Mouse (Mus musculus) fibroblast of lung, adult 2 months (primary cell): Measurements from ENCODE around the gene Rcsd1.

Experiments used
- DNase-seq: peaks from one replicate; pipeline ENCODE4 v3.0.0-alpha.2; 2011; ENCODE audit warnings: low read depth

Rcsd1 gene

DNA sequence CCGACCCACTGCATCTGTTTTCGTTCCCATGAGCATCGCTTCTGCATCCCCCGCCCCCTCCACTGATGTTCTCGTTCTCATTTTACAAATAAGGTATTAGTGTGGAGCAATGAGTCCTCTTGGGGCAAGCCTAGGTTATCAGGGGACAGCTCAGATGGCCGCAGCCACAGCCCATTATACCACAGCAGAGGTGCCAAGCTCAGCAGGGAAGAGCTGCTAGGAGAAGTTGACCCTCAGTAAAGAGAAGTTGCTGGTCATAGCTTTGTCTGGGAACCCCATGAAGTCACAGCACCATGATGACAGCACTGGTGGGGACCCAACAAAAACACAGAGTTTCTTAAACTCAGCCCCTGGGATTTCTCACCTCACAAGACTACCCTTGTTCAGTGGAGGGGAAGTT, 47.8 kb downstream of the Rcsd1 start:
- no peak for DNase-seq

DNA sequence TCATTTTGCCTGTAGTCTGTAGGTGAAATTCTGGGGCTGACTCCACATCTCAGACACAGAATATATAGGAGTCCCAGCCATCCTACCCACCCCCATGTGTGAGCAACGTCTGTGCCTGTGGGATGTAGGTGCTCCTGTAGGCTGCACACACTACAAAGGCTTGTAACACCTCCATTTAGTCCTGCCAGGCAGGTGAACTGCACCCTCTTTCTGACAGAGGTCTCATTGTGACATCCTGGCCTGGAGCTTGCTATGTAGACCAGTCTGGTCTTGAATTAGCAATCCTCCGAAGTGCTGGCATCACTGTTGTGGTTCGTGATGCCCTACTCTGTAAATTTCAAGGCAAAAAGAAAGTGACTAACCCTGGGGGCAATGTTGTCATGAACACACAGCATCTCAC, 48.4 kb downstream of the Rcsd1 start:
- DNase-seq: no peak

DNA sequence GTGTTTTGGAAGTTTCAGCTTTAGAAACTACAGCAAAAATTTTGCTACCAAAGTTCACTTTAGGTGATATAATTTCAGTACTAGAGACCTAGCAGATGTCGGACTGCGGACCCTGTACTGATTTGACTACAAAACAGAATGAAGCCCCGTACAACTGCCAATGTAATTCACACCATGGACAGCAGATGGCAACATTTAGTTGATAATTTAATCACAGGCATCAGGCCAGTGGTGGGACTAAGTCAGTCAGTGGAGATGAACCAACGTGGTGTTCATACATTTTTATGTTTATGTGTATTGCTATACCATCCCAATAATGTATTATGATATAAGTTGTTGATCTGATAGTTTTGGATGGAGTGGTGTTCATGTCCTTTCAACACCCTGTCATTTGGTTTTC, 48.8 kb downstream of the Rcsd1 start:
- no peak for DNase-seq

DNA sequence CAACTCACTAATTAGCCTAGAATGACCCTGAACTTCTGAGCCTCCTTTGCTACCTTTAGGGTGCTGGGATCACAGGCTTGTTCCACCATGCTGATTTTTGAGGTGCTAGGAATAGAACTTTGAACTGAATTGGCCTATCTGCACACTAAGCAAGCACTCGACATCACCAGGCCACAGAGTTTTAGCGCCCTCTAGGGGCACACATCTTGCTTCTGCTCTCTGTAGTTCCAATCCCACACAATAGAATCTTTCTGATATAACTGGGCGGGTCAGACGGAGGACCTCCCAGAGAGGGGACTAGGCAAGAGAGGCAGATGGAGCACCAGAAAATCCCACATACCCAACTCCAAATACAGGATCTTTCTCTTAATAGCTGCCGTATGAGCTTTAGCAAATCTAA, 51.0 kb downstream of the Rcsd1 start:
- peak; percentile 37 for DNase-seq

DNA sequence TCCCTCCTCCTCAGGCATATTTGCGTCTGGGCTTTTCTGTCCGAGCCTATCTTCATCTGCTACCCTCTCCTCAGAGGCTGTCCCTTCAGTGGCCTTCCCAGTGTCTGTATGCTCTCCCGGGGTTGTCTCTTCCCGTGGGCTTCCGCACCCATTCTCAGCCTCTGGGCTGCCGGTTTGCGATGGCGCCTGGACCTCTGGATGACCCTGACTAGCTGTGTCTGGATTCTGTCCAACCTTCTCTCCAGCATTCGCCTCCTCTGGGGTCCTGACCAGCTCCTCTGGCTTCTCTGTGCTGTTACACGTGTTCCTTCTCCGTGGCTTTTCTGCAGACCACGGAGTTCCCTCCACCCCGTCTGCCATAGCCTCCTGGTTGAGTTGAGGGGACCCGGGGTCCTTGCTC, 54.1 kb downstream of the Rcsd1 start:
- DNase-seq: no peak

DNA sequence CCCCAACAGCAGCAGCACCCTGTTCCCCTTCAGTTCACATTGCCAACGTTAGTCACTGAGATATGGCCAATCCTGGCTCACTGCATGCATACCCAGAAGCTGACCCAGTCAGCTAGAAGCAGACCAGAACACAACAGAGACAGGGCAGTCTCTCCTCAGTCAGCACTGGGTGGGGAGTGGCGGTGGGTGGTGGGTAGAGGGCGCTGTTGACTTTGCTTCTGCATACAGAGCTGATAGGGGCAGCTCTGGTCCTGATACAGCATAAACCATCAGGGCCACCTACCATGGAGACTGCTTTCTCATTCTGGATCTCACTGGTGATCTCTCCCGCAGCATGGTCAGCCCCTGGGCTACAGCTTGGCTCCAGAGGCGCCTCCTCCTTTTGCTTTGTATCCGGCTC, 54.5 kb downstream of the Rcsd1 start:
- no peak for DNase-seq

DNA sequence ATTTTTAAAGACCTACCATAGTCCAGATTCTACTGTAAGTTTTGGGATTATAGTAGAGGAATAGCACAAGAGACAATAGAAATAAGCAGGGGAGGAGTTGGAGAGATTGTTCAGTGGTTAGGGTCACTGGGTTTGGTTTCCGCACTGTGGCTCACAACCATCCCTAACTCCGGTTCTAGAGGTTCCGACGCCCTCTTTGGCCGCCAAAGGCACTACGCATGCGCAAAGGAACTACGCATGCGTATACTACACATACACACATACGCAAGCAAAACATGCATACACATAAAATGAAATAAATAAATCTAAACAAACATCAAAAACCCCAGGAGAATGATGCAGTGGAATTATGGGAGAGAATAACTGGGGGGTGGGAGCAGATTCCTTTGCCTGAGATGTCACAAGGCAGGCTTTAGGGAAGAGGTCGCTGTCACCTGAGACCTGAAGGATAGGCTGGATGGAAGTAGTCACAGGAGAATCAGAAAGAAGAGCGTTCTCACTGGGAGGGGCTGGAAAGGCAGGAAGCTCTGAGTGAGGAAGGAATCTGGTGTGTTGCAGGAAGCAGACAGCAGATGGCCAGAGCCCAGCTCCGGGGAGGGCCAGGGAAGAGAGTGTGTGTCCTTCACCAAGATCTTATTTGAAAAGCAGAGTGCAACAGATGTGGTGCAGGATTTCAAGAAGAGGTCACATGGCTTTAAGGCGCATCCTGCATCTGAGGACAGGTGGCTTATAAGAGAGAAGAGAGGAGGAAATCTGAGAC, 56.3 kb downstream of the Rcsd1 start:
- DNase-seq: no peak

DNA sequence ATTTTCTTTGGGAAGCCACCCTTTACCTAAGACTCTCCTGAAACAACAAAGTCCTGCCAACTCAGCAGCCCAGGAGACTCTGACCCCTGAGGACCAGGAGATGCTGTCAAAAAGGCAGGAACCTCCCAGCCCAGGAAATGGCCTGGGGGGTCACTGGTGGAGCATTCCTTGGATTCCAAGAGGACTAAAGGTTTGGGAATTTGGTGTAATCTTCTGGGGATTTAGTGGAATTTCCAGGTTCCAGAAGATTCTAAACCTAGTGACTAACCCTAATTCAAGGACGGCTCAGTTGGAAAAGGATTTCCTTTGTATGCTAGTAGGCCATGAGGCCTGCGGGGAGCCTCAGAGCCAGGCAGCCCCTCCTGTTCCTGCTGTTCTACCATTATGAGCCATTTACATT, 57.0 kb downstream of the Rcsd1 start:
- DNase-seq: no peak

DNA sequence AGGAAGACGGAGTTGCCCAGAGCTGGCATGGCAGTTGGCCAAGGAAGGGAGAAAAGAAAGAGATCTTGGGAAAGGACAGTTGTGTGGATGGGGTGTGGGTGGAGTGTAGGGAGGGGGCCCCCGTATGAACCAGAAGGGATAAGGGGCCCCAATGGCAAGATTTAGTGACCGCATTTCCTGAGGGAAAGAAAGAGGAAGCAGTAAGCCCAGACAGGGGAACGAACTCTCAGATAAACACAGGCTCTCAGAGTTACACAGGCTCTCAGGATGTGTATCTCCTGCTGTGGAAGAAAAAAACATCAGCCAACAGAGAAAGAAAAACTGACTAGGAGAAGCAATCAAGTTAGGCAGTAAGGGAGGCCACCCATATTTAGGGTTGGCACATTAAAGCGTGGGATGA, 58.4 kb downstream of the Rcsd1 start:
- DNase-seq: no peak

DNA sequence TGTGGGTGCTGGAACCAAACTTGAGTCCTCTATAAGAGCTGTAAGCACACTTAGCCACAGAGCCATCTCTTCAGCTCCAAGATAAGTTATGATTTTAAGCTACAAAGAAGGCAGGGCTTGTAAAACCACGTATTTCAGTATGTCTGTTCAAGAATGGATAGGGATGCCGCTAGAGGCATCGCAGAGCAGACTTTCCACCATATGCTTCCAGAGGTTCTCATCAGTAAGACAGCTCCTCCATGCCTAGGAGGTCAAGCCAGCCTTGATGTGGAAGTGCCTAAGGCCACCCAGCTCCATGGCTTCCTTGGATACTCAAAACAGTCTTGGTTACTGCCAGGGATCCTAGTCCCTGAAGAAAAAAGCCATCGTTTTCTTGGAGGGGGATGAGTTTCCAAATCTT, 64.5 kb downstream of the Rcsd1 start:
- DNase-seq: no peak

DNA sequence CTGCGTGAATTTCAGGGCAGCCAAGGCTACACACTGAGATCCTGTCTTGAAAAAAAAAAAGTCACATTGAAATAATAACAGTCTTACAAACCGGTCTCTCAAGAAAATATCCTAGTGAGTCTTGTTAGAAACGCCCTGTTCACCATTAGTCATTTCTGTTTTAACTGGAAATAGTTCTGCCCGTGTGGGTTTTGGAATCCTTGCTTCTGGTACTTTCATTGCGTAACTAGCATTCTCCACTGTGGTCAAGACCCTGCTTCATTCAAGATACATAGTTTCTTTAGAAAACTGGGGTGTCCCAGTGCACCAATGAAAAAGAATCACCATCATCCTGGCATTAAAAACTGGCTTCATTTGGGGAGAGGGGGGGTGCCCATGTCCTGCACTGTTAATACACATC, 65.8 kb downstream of the Rcsd1 start:
- DNase-seq: peak; percentile 77

DNA sequence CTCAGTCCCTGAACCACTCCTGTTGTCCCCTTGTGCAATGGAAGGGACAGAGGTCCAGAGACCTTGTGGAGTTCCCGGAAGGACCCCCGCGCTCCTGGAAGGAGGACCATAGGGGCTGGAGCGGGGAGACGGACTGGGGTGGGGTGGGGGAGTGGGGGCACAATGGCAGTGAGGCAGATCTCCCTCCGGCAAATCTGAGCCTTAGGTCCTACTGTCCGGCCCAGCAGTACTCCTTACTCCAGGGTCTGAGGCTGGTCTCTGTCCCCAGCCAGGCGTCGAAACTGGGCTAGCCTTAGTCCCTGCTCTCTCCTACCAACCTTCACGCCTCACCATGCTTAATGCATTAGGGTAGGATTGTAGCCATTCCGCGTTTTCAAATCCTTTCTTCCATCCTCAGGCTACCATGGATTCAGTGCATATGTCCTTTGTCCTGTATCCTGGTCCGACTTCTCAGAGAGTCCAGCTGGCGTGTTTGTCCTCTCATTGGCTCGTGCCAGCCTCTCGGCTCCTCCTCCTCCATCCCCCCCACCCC, 66.7 kb downstream of the Rcsd1 start:
- no peak for DNase-seq

DNA sequence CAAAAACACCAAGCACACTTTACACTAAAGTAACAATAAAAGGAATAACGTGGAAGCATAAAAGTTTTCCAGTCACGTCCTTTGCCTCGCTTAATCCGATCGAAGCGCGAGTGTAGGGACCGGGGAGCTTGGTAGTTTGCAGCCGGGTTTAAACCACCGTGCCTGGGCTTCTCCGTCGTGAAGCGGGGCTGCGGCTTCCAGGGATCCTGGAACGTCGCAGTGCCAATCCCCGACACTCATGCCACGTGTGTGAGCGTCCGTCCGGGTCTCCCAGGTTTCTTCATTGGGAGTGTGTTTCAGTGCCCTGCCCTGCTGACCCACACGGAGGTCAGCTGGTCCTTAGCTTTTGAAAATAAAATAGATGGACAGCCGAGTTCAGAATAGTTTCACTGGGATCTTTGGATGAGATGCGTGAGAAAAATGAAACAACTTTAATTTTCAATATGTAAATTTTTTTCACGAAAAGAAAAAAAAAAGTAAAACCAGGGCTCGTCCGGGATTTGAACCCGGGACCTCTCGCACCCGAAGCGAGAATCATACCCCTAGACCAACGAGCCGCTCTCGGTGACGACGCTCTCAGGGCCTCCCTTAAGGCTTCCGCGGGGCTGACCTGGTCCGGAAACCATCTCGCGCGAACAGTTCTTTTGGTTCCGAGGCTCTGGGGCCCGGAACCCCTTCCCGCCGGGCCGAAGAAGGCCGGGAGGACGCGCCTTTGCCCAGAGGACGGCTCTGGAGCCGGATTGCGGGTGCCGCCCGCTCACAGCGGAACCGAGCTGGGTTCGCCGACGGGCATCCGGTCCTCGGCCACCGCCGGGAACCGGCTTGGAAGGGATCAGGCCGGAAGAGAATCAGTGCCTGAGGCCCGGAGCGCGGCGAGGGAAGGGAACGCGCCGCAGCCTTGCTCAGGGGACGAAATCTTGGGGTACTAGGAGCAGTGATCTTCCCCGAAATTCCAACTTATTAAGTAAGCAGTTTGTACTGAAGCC, 67.5 kb downstream of the Rcsd1 start:
- peak; percentile 60 for DNase-seq

DNA sequence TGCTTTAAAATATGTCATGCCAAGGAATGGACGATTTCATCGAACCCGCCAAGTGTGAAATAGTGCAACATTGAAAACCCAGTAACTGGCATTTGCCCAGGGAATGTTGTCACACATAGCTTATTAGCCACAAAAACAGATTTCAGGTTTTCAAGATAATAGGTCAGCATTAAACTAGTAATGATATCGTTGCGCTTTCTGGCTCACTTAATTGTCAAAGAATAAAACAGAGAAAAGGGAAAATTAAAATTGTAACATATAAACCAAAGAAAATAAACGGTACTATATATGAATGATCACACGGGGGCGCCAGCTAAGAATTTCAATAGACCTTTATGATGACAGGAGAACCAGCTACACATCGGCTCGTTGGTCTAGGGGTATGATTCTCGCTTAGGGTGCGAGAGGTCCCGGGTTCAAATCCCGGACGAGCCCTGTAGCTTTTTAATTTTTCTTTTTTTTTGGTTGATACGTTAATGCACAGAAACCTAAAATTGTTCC, 68.2 kb downstream of the Rcsd1 start:
- no peak for DNase-seq

DNA sequence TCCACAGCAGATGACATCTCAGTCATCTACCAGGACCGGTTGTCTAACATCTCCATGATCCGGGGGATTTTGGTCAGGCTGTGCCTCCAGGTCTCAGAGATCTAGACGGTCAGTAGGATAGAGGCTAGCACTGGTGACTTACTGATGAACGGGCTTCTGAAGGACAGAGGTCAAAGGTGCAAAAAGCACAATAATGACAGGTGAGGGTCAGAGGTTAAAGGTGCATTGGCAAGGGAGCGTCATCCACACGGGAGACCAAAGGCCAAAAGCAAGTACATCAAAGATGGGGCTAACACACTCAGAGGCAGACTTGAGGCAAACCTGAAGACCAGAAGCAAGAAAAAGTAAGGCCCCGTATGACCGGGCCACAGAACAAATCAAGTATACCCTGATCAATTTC, 73.3 kb downstream of the Rcsd1 start:
- no peak for DNase-seq

DNA sequence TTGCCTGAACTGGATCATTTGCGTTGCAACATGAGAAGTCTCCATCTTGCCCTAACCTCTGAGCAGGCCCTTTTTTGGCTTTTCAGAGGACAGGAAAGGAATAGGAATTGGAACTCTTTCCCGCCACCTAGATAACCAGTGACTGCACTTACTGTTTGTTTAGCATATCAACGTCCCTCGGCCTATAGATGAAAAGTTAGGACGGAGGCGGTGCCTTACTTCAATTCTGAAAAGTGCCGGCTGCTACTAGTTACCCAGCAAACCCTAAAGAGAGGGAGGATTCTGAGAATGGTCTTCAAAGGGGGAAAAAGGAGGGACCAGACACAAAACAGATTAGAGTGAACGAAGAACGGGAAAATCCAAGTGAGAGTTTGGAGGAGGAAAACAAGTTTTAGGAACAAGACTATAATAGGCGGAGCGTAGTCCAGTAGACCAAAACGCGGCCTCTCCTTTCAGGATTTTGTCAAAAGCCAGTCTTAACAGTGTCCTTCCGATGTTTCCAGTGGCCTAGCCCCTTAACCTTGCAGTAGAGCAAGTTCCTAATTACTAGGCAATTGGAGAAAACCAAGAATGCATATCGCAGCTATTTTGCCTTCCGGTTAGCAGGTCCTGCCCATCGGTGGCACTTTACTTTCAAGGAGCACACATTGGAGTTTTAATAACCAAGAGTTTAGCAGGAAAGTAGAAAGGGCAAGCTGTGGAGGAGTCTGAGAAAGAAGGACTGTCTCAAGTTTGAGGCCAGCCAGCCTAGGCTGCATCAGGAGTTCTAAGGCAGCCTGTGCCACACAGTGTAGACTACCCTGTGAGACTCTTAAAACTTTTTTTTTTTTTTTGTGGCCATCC, 74.3 kb downstream of the Rcsd1 start:
- no peak for DNase-seq

DNA sequence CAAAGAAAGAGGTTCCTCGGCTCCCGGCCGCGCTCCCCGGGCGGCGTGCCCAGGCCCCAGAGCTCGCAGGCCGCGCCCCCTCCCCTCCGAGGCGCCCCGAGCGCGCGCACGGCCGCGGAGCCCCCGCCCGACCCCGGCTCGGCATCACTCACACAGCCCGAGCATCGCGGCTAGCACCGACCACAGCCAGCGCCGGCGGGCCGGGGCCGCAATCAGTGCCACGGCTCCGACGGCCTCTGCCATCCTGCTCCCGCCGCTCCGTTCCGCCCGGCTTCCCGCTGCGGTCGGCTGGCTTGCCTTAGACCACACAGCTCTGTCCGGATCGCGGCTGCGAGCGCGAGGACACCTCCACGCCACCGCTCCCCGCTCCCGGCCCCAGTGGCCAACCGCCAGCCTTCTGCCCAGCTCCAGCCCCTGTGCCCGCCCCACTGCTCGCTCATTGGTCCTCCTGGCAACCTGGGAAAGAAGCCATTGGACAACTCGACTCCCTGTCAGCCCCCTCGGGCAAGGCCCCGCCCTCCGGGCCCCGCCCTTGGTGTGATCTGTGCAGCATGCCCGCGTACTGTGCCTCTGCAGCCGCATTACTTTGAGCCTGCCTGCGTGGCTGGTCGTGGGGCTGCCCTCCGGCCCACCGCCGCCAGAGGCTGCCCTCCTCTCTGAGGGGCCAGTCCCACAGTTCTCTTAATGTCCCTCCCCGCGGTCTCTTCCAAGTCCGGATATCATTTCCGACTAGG, 75.2 kb downstream of the Rcsd1 start, which contains the start of gene Mpzl1:
TSS of gene Mpzl1 (minus strand) at position 388 of the 734 bp plus-strand sequence.
- peak; percentile 94 for DNase-seq

DNA sequence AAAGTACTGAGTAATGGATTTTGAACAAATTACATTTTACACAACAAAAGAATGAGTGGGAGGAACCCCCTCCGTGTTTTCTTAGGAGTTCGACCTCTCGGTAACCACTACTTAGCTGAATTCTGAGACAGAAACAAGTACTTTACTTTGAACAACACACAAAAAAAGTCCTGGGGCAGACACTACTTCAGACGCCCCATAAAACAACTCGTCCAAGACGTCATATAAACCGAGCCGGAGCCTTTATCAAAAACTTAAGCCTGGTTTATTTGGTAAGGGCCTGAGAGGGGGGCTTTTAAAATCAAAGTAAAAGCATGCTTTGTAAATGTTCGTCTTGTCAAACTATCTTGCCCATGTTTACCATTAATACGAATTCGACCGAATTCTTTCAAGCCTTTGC, 76.2 kb downstream of the Rcsd1 start:
- DNase-seq: no peak

DNA sequence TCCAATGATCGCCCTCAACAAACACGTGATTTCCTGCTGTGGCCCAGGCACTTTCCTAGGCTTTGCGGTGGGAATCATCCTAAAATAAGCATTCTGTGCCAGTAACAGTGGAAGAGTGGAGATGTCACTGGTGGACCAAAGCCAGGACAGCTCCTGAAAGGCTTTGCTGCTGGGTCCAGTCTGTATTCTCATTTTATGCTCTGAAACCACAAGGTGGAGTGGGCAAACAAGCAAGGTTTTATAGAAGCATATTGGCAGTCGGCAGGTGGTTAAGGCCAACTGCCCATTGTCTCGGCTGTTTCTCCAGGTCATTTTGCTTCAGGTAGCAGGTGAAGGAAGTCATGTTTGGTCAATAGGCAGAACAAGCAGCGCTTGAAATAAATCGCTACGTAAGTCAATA, 78.4 kb downstream of the Rcsd1 start:
- no peak for DNase-seq

DNA sequence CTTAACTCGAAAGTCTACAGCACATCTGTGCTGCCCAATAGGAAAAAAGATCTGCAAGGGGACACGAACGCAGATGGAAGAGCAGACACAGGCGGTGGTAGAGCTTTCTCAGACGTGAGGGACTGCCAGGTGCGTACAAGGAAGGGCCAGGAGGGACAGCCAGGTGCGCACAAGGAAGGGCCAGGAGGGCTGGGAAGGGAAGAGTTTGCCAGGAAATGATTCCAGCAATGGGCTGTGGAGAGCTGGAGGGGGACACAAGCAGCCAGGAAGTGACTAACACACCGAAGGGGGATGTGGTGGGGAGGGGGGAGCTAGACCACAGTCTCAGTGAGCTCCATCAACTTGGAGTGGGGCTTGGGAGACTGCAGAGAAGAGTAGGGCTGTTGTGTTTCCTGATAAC, 79.6 kb downstream of the Rcsd1 start:
- DNase-seq: no peak

DNA sequence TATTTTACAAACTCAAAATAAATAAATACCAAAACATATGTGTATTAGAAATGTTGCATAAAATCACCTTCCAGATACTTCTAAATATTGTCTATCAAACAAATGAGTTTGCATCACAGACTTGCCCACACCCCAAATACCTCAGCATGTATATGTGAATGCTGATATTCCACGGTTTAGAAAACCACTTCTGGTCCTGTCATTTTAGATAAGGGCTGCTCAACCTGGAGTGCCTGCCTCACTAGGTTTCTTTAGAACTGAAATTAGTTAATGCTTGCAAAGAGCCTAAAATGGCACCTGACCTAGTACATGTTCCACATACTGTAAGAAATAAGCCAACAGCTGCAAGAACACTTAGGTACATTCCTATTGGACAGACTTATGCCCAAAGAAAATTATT, 81.0 kb downstream of the Rcsd1 start:
- no peak for DNase-seq
